Mouse (Mus musculus): Measurements from ENCODE around the gene Zc3hav1l. TPM values are rescaled to one million over a fixed set of nuclear protein-coding genes. Genes with fewer than 3 reads are reported as not detected.

The Zc3hav1l gene
- polyA plus RNA-seq (2012; ENCODE audit: insufficient read depth, insufficient read length, missing spikeins), result 0.32 and 0.39 TPM in 2 replicates

GRCm38 (mm10) chr6:38298761-38299401 is at the start of gene Zc3hav1l:
Zc3hav1l (minus strand) TSS chr6:38299259.
- TF ChIP-seq POLR2A (IDR thresholded peaks at IDR 0.05; ENCODE audit: borderline replicate concordance, low read depth, low read length) (no peak; the same call in 1 of the 2 replicates), CTCF (IDR thresholded peaks at IDR 0.05; ENCODE audit: low read depth, low read length) (no peak)
- H3K27ac ChIP-seq (ENCODE audit: insufficient read depth, low read depth, low read length), result no peak within 1 kb of the TSS
- no peaks in the 10 kb centered on the region for H3K4me1 ChIP-seq (ENCODE audit: control insufficient read depth, insufficient read depth, low read length)
- H3K4me3 ChIP-seq (ENCODE audit: insufficient read depth, low read length), result peak within 1 kb of the TSS; percentile 66

DNA sequence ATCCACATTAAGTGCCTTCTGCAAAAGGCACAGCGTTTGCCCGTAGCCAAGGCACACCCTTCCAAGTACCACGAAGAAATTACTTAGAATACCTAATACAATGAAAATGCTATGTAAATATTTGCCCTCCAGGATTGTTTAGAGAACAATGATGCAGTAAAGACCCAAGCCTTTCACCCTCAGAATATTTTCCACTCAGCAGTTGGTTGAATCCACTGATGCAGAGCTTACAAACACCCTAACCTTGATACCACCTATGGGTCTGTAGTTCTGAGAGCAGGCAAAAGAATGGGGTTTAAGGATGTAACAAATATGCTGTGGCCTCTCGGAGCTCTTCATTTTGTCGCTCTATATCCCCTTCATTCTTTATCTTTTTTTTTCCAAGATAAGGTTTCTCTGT is 48.8 kb upstream of the Zc3hav1l start:
- H3K27ac ChIP-seq (ENCODE audit: insufficient read depth, low read depth, low read length), result no peak overlapping the region
- peaks cover 37% of the 10 kb centered on the region for H3K4me1 ChIP-seq (ENCODE audit: control insufficient read depth, insufficient read depth, low read length)
- no peak overlapping the region for H3K4me3 ChIP-seq (ENCODE audit: insufficient read depth, low read length)
- TF ChIP-seq CTCF (IDR thresholded peaks at IDR 0.05; ENCODE audit: low read depth, low read length) (no peak), POLR2A (IDR thresholded peaks at IDR 0.05; ENCODE audit: borderline replicate concordance, low read depth, low read length) (no peak)

GRCm38 (mm10) chr6:38345796-38346195 is 46.7 kb upstream of the Zc3hav1l start:
- H3K4me1 ChIP-seq (ENCODE audit: control insufficient read depth, insufficient read depth, low read length), result peaks cover 43% of the 10 kb centered on the region
- H3K27ac ChIP-seq (ENCODE audit: insufficient read depth, low read depth, low read length), result no peak overlapping the region
- H3K4me3 ChIP-seq (ENCODE audit: insufficient read depth, low read length), result no peak overlapping the region
- TF ChIP-seq POLR2A (IDR thresholded peaks at IDR 0.05; ENCODE audit: borderline replicate concordance, low read depth, low read length) (no peak), CTCF (IDR thresholded peaks at IDR 0.05; ENCODE audit: low read depth, low read length) (no peak)

DNA sequence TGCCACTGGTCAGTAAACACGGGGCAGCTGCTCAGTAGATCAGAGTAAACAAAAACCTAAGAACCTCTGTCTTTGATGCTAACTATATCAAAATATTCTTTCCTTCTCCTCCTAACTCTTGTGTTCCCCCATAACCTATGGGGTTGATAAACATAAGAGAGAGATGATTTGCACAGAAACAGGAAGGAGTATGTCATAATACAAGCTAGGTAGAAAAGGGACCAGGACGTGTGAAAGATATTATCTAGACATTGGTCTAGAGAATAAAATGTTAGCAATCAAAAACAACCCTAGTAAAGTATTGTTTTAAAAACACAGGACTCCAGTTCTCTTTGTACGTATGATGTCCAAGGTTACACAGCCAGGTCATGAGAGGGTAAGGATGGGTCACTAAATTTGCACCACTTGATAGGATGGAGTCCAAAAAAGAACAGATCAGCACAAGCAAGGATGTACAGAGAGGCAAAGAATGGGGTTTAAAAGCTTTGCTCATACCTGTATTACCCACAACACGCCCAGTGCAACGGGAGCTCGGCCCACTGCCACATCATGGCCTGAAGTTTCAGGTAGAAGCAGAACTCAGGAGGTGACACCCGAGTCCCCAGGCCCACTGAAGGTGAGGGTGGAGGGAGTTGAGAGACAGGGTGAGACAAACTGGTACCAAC is 45.1 kb upstream of the Zc3hav1l start:
- H3K27ac ChIP-seq (ENCODE audit: insufficient read depth, low read depth, low read length), result no peak overlapping the region
- TF ChIP-seq CTCF (IDR thresholded peaks at IDR 0.05; ENCODE audit: low read depth, low read length) (no peak), POLR2A (IDR thresholded peaks at IDR 0.05; ENCODE audit: borderline replicate concordance, low read depth, low read length) (no peak)
- H3K4me1 ChIP-seq (ENCODE audit: control insufficient read depth, insufficient read depth, low read length), result peaks cover 29% of the 10 kb centered on the region
- H3K4me3 ChIP-seq (ENCODE audit: insufficient read depth, low read length), result no peak overlapping the region

DNA sequence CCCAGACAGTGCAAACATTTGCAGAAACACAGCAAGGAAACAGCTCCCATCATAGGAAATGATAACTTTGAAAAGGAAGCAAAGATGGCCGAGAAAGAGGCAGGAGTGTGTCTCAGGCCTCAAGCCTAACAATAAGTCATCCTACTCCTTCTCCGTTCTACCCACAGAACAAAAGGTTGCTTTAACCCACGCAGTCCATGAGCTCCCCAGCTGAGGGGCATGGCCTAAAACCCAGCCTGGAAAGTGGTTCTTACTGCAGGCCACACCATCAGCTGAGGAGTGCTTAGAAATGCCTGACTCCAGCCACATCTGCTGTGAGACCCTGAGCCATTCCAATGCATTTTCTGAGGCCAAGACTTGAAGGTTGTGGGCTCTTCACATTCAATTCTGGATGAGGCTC is 44.5 kb upstream of the Zc3hav1l start:
- Histone ChIP-seq H3K4me1 (ENCODE audit: control insufficient read depth, insufficient read depth, low read length) (peaks cover 29% of the 10 kb centered on the region), H3K4me3 (ENCODE audit: insufficient read depth, low read length) (no peak overlapping the region), H3K27ac (ENCODE audit: insufficient read depth, low read depth, low read length) (no peak overlapping the region)
- TF ChIP-seq POLR2A (IDR thresholded peaks at IDR 0.05; ENCODE audit: borderline replicate concordance, low read depth, low read length) (no peak), CTCF (IDR thresholded peaks at IDR 0.05; ENCODE audit: low read depth, low read length) (no peak)

GRCm38 (mm10) chr6:38342666-38342992 is 43.6 kb upstream of the Zc3hav1l start:
- no peak overlapping the region for H3K27ac ChIP-seq (ENCODE audit: insufficient read depth, low read depth, low read length)
- TF ChIP-seq POLR2A (IDR thresholded peaks at IDR 0.05; ENCODE audit: borderline replicate concordance, low read depth, low read length) (no peak), CTCF (IDR thresholded peaks at IDR 0.05; ENCODE audit: low read depth, low read length) (no peak)
- peak overlapping the region; percentile 36 for H3K4me3 ChIP-seq (ENCODE audit: insufficient read depth, low read length)
- H3K4me1 ChIP-seq (ENCODE audit: control insufficient read depth, insufficient read depth, low read length), result peaks cover 32% of the 10 kb centered on the region

DNA sequence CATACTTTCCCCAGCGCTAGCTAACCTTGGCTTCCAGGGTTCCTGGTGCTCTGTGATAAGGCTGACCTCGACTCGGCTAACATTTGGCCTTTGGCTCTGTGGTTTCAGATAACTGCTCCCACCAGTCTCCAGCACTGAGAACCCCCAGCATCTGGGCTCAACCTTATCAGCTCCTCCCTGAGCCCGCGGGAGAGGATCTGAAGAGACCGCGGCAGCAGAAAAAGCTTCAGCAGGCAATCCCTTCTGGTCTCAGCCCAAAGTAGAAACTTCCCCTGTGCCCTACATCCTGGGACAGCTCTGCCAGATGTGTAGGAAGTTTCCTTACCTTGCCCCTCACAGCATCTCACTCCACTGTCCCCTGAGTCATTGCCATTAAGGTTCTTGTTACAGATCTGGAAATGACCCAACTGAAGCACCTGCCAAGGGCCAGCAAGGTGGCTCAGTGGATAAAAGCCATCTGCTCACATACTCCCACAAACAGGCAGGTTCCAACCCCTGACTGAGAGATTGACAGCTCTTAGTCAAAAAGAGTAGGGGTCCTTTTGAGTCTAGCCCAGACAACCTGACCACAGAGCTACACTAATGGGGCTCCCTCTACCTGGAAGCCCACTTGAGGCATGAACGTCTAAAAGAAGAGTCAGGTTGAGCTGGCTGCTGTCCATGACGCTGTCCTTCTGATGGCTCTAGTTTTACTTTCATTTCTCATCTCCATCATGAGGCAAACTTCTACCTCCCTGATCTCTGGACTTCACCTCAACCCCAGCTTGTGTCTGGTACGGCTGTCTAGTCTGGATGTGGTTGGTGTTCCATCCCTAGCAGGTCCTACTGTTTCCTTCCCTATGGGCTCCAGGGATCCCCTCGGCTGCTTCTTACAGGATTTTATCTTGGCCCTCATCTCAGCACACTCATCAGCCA is 42.9 kb upstream of the Zc3hav1l start:
- peaks cover 36% of the 10 kb centered on the region for H3K4me1 ChIP-seq (ENCODE audit: control insufficient read depth, insufficient read depth, low read length)
- H3K4me3 ChIP-seq (ENCODE audit: insufficient read depth, low read length), result peak overlapping the region; percentile 36

DNA sequence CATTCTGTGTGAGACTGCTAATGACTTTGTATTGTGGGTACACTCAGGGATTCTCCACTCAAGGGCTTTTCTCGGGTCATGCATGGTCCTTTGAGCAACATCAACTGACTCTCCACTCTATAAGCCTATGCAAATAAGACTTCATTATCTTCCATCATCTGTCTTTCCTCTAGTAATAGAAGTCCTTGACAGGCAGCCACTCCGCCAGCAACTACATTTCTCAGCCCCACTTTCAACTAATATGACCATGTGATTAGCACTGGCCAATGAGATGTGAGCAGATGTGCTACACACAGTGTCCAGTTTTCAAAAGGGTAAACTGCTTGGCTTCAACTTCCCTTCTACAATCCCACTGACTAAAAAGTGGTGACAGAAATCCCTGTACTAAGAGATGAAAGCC is 40.0 kb upstream of the Zc3hav1l start:
- no peak overlapping the region for H3K27ac ChIP-seq (ENCODE audit: insufficient read depth, low read depth, low read length)
- TF ChIP-seq POLR2A (IDR thresholded peaks at IDR 0.05; ENCODE audit: borderline replicate concordance, low read depth, low read length), result no peak
- TF ChIP-seq CTCF (IDR thresholded peaks at IDR 0.05; ENCODE audit: low read depth, low read length), result no peak
- peaks cover 32% of the 10 kb centered on the region for H3K4me1 ChIP-seq (ENCODE audit: control insufficient read depth, insufficient read depth, low read length)
- no peak overlapping the region for H3K4me3 ChIP-seq (ENCODE audit: insufficient read depth, low read length)

More for the DNA sequence above, 42.9 kb upstream of the Zc3hav1l start:
- H3K27ac ChIP-seq (ENCODE audit: insufficient read depth, low read depth, low read length), result no peak overlapping the region
- TF ChIP-seq CTCF (IDR thresholded peaks at IDR 0.05; ENCODE audit: low read depth, low read length) (no peak), POLR2A (IDR thresholded peaks at IDR 0.05; ENCODE audit: borderline replicate concordance, low read depth, low read length) (no peak)

DNA sequence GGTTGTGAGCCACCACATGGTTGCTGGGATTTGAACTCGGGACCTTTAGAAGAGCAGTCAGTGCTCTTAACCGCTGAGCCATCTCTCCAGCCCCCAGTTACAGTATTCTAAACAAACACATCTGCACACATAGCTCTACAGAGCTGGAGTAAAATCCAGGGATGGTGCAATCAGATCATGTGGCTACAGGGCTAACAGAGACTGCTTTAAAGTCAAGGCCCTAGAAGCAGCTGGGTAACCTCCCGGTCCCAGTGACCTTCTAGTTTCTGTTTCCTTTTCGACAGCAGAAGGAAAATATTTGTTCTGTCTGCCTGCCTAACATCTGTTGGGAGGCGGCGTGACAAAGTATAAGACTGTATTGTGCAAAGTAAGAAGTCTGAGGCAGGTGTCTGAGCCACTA is 38.9 kb upstream of the Zc3hav1l start:
- H3K4me3 ChIP-seq (ENCODE audit: insufficient read depth, low read length), result no peak overlapping the region
- H3K27ac ChIP-seq (ENCODE audit: insufficient read depth, low read depth, low read length), result peak overlapping the region; percentile 35; the same call in 1 of the 2 replicates
- peaks cover 23% of the 10 kb centered on the region for H3K4me1 ChIP-seq (ENCODE audit: control insufficient read depth, insufficient read depth, low read length)
- TF ChIP-seq CTCF (IDR thresholded peaks at IDR 0.05; ENCODE audit: low read depth, low read length), result no peak
- TF ChIP-seq POLR2A (IDR thresholded peaks at IDR 0.05; ENCODE audit: borderline replicate concordance, low read depth, low read length), result no peak

Data from bone marrow macrophage, adult 2 months (primary cell).